Mouse (Mus musculus) erythroblast, embryonic 14.5 days (primary cell): Measurements from ENCODE around the gene Cdk11b.

ENCODE experiments used
- GATA1 ChIP-seq: IDR thresholded peaks from 2 replicates; pipeline ENCODE4 v1.6.1; 2012; ENCODE audit warnings: low read length, inconsistent platforms, mixed read lengths
- TAL1 ChIP-seq: IDR thresholded peaks from 3 replicates; pipeline ENCODE4 v1.6.1; 2012; ENCODE audit warnings: low read length, inconsistent platforms, mixed read lengths

DNA sequence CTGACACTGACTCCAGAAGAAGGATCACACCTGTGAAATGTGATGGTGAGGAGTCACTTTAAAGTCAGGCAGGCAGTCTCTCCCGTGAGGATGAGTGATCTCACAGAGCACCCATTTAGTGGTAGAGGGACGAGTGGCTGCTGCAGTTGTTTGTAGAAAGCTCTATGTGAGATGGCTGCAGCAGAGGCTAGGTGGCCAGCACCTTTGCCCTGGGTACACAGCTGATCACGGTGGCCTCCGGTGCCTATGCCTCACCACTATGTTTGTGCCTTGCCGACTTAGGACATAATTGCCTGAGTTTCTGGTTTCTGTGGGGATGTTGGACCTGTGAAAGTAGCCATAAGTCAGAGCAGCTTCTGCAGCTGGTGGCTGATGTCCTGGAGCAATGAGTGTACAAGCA lies 46.9 kb upstream of the Cdk11b start:
- TF ChIP-seq GATA1, result no peak
- no peak for TF ChIP-seq TAL1
